Mouse (Mus musculus) Muller cell, postnatal 12 days (primary cell): ENCODE data around the gene Pafah1b3.
"Not testable (repeated sequence)": the region's sequence is repeated elsewhere in the genome, so short reads cannot be mapped to it uniquely, and the experiment has no call there.

Experiments used
- DNase-seq: peaks from one replicate; pipeline ENCODE4 v3.0.0-alpha.2; 2015; ENCODE audit errors: inconsistent ontology term

Pafah1b3 gene

DNA sequence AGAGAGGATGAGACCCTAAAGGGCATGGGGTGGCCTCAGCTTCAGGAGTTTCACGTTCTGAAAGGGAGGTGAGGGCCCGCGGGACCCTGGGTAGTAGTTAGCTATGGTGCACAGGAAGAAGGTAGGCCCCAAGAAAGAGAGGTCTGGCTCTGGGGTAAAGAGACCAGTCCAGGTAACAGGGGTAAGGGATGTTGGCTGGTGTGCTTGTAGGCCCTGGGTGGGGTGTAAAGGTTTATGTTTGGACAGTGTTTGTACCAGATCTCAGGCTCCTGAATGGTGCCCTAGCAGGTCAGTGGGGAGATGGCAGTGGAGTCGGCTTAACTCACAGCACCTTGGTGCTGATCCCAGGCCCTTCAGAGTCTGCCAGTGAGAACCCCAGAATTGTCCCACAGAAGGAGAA is 28.8 kb downstream of the Pafah1b3 start:
- DNase-seq = no peak

DNA sequence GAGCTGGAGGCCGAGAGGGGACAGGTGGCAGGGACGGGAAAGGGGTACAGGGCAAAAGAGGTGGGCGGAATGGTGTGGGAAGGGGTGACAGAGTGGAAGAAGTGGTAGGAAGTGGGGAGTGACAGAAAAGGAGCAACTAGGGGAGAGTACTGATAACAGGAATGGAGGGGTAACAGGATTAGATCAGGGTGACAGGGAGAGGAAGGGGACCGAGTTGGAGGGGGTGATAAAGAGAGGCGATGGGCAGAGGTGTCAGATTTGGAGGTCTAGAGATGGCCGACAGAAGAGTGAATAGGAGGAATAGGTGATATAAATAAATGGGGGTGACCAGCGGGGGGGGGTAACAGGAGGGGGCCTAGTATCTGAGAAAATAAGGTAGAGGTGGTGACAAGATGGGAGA is 29.2 kb downstream of the Pafah1b3 start:
- no peak for DNase-seq

DNA sequence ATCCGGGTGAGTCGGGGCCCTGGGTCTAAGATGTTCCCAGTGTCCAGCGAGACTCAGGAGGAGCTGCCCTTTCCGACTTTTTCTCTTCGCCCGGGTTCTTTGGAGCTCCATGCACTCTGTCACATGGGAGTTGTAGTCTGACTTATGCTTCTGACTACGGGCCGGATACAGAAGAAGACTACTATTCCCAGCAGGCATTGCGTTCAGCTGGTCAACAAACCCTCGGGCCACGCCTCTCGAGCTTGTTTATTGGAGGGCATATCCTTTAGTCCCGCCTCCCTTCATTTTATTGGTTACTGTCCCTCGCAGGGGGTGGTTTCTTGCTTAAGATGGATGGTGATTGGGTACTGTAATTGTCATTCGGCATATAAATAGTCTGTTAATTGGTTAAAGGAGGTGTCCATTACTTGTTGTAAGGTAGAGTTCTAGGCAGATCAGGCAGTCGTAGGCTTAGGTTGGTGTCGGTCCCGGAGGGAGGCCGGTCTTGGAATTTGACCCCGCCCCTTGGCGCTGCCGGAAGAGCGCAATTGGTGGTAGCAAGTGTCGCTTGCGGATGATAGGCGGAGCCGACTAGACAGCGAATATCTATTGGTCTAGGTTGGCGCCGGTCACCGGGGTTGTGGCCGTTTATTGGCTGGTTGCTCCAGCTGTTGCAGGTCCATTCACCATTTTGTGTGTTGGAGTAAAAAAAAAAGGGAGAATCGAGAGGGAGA is 29.9 kb downstream of the Pafah1b3 start:
- DNase-seq = peak; percentile 100

DNA sequence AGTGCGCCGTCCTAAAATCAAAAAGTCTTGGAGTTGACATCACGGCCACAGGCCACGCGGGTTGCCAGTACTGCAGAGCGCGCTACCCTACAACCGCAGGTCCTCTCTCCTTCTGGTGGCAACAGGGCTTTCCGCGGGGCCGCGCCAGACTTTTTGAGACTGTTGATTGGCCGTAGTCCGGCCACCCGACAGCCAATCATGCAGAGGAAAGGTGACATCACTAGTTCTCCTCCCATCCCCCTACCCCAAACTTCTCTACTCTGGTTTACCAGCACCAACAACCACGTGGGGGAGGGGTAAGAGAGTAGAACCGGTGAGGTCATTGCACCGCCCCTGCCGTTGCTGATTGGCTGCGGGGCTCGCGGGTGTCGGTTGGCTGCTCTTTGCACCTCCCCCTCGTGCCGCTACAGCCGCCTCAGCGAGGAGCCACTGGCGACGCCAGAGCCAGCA is 30.5 kb downstream of the Pafah1b3 start, which contains the start of gene Cic:
TSS of gene Cic (plus strand) at position 404 of the 450 bp plus-strand sequence.
- peak; percentile 100 for DNase-seq

DNA sequence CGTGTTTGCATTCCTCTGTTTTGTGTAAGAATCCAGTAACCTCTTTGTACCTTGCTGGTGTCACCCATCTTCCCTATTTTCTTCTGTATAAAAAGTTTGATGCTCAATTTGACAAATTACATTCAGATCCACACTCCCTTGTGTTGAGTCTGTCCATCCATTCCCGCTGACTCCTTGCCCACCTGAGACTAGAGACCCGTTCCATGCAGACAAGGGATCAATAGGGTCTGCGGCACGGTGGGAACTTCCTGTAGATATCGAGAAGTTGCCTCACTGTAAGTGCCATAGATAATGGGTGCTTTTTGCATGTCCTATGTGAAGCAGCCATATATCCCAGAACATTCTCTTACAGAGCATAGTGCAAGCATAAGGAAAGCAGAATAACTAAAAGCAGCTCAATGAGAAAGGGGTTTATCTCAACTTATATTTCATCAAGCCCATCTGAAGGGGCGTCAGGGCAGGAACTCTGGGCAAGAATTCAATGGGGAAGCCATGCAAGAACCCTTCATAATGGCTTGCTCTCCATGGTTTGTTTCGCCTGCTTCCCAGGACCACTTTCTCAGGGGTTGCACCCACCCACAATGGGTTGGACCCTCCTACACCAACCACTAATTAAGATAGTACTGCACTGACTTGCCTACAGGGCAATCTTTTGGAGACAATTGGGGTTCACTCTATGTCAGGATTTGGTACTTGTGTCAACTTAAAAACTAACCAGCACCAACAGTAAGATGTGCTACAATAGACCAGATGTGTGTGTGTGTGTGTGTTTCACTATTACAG is 31.4 kb downstream of the Pafah1b3 start:
- DNase-seq = no peak

DNA sequence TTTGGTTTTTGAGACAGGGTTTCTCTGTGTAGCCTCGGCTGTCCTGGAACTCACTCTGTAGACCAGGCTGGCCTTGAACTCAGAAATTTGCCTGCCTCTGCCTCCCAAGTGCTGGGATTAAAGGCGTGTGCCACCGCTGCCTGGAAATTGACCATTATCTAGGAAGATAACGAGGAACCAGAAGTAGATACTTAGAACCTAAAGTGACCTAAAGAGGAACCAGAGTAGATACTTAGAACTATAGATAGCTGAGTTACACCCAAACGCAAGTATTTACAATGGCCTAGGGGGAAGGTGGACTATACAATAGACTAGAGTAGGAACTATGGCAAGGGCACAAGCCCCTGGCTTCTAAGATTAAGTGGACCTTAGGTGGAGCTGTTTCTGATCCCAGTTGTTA is 32.0 kb downstream of the Pafah1b3 start:
- not testable (repeated sequence) for DNase-seq

DNA sequence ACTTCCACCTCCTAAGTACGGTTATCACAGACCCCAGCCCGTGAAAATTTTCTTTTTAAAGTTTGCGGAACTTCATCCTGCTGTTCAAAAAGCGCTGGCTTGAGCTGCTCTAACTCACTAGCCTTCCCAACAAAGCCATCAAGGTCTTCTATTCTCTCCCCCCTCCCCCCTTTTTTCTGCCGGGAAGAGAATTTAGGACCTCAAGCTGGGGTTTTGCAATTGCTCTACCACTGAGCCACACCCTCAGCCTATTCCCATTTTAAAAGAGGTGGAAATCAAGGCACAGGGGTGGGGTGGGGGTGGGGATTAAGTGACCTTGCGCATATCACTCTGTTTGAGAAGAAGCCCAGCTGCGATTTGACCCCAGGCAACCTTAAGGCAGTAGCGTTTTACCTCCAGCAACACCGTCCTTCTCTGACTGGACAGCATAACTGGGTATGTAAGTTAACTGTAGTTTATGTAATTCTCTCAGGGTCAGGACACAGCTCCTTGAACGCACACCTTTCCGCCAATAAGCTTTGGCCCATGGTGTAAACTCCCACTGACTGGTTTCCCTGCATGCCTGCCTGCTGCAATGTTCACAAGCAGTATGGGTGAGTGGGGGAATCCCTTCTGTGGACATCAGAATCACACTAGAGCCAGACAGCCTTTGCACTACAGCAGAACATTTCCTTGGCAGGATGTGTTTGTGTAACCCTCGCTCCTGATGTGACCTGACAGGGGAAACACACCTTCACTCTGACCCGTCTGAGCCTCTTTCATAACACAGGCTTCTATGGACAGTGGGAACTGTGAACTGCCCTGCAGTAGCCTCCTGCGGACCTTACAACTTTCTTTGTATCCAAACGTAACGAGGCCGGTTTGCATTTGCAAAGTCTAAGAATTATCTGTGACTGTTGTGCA is 33.6 kb downstream of the Pafah1b3 start:
- DNase-seq = no peak

DNA sequence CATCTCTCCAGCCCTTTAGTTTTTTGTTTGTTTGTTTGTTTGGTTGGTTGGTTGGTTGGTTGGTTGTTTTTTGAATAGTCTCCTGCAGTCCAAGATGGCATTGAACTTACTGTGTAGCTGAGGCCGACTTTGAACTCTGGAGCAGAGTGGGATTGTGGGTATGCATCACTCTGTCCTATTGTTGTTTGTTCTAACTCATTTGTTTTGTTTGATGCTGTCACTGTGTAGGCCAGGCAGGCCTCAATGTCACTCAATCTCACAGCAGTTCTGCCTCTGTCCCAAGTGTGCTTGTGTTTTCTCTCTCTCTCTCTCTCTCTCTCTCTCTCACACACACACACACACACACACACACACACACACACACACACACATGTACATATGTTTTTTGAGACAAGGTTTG is 35.9 kb downstream of the Pafah1b3 start:
- DNase-seq = no peak

DNA sequence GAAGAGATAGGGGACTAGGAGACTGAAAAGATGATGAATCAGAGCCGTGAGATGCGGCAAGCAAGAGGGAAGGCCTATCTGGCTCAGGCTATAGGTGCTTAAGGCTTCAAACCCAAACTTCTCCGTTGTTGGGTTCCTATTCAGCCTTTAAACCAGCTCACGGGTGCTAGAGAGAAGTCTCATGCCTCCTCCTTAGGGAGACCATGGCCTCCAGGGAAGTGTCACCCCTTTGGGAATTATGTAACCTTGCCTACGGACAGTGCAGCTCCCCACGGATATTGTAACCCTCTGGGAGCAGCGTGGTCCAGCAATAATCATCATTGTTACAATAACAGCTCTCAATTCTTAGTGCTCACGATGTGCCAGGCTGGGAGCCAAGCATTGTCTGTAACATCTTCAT is 46.0 kb downstream of the Pafah1b3 start:
- peak; percentile 42 for DNase-seq

DNA sequence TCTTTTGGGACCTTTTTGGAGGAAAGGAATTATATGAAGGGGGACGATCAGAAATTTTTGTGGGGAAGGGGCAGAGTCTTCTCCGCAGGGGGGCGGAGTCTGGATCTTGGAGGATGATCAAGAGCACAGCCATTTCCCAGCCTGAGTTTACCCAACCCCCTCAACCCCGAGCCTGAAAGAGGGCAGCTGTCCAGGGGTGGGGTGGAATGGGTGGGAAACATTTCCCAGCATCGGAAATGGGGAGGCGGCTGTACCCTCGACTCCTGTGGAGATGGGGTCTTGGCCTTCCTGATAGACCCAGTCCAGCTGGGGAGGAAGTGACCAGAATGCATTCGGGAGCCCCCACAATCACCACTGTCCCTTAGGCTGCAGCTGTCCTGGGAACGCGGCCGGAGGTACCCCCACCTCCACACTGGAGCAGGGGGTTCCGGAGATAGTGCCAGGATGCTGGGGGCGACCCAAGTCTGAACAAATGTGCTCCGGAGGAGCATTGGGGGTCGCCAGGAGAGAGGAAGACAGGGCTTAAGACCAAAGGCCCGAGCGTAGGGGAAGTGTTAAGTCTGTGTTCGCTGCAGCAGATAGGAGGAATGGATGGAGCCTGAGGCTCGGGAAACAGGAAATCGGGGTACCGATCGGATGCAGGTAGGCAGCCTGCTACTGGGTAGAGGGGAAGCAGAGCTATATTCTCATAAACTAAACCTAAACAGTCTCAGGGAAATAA is 46.6 kb downstream of the Pafah1b3 start:
- peak; percentile 83 for DNase-seq

DNA sequence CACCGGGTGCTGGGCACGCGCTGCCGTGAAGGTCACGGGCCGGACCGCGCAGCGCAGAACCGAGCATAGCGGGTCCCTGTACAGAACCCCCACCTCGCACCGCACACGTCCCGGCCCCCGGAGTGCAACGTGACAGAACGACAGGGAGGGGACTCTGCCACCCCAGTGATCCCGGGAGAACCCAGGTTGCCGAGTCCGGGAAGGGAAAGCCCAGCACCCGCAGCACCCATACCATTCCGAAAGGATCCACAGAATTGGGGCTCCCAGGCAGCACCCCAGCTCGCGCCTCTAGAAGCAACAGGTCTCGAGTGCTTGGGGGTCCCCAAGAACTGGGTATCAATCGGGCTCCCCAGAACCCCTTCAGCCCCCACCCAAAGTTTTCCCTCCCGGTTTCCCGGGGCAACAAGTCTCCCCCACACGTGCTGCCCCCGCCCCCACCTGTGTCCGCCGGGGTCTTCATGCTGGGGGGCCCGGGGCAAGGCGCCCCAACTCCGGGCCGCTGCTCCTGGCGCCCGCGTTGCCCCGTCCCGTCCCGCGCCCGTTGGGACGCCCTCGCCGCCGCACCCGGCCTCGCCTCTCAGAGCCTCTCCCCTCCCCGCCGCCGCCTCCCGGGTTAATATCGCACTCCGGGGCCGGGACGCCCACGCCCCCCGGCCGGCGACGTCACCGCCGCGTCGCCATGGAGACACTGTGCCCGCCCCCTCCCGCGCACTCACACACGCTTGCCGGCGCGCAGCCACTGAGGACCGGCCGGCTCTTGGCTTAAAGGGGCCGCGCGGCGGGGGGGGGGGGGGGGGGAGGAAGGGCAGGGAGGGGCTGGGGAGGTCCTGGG is 47.4 kb downstream of the Pafah1b3 start, which contains the start of gene Erf:
TSS of gene Erf (minus strand) at position 621 of the 832 bp plus-strand sequence.
- DNase-seq = peak; percentile 98

DNA sequence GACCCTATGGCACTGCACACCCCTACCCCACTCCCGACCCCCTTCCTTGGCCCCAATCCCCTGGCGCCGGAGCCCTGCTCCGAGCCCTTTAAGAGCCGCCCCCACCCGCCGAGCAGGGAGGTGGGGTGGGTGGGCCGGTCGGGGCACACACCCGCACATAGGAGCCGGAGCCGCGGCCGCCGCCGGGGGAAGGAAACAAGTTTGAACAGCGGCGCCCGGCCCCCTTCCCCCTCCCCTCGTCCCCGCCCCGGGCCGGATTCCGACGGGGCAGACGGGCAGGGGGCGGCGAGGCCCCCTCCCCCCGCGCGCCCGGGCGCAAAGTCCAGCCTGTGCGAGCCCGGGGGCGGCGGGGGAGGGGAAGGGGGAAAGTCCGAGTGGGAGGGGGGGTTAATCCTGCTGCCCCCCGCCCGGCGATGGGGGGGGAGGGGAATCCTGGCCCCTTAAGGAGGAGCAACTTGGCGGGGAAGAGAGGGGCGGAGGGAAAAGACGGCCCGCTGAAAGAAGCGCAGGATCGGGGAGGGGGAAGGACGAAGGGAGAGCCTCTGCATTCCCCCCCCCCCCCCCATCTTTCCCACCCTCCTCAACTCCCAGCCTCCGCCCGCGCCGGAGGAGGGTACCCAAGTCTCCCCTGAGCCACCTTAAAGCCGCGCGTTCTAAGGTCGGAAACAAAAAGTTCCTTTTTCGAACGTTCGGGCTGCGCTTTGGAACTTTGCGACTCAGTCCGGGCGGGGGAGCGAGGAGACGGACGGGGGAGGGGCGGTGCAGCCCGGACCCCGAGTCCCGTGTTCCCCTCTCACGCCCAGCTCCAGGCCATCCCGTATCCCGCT is 48.3 kb downstream of the Pafah1b3 start:
- DNase-seq = peak; percentile 94

DNA sequence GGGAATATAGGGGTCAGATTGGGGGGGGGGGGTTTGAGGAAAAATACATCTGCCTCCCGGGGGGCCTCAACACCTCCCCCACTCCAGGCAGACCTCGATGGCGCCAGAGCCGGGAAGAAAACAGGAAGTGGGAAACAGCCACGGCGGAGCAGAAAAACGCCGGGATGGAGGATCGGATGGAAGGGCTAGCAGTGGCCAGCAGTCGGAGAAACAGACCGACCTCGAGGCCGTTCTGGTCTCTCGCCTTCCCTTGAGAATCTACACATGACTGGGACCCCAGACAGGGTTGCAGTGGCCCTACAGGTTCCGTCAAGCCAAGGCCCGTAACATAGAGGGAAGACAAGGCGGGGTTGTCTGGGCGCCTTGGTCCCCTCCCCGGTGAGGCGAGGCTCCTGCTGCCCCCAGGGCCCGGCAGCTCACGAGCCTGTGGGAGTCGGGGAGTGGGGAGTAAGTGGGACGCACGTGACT is 48.9 kb downstream of the Pafah1b3 start:
- no peak for DNase-seq

DNA sequence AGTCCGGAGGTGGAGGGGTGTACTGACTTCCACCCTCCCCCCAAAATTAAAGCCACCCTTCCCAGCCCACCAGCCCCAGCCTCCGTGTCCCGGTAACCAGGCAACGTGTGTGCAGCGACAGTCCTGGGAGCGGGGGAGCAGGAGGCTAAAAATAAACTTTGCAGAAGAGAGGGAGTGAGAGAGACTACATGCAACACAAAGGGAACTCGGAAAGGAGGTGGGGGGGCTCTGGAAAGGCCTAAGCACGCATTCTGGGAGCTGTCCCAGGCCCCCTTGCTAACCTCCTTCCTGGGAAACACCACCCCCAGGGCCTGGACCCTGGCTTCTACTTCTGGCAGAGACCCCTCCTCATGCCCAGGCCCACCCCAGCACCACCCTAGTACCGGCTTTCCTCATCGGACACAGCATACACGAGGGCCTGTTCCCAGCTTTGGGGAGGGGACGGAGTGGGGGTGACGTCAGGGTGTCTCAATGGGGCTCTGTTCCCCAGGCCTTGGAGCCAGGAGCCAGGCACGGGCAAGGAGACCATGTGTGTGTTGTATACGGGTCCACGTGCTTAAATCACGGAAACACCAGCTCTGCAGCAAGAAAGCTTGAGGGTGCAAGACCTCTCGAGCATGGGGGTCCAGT is 49.7 kb downstream of the Pafah1b3 start:
- DNase-seq = peak; percentile 82

DNA sequence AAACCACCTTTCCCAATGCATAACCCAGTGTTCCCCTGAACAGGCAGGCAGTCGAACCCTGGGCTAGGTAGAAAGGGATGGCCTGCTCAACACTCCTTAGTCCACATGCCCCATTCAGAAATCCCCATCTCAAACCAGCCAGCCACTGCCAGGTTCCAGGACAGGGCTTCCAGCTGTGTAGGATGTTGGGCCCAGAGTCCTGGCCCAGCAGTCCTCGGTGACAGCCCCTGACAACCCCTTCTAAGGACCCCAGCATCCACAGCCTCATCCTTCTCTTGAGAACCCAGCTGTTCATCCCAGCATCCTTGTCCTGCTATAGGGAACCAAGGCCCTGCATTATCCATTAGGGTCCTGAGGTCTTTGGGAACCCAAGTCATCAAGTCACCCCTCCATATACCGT is 50.3 kb downstream of the Pafah1b3 start:
- no peak for DNase-seq

DNA sequence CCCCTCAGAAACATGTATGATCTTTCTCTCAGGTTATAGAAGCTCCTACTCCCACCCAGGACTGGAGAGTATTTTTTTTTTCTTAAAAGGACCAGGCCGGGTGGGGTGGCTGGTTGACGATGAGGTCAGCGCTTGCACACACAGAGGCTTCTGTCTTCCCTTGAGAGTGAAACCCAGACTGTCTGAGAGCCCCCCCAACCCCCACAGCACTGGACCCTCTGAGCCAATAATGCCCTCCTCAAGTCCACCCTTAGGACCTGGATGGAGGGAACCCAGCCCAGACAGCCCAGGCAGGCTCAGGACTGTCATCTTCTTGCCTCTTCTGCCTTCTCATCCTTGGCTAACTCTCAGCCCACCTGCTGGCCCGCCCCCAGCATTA is 51.0 kb downstream of the Pafah1b3 start:
- DNase-seq = peak; percentile 77

DNA sequence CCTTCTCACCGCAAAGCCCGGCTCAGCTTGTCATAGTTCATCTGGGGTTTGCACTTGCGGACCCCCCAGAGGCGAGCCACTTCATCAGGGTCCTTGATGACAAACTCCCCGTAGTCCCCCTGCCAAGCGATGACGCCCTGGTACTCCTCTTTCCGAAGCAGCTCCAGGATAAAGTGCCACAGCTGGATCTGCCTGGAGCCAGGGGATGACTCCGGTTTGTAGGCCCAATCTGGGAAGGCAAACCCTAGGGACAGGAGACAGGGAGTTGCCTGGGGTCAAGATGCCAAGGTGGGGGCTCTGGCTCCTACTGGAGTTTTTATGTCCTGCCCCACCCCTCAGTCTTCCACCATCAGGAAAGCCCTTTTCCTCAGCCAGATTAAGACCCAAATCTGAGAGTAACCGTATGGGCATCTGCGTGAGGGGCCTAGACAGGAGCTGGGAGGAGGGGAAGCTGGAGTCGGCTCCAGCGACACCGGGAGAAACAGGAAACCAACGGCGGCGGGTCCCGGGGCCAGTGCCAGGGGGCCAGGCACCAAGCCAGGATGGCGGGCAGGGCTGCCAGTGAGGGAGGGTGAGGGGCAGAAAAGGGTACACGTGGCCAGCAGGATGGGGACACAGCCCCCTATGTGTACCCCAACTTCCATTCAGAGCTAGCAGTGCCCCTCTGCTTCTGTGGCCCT is 51.6 kb downstream of the Pafah1b3 start:
- DNase-seq = peak; percentile 71
